Mouse (Mus musculus) forebrain, embryonic 11.5 days (tissue): ENCODE measurements at regions not wholly inside any gene's neighbourhood (a gene's known extent, or its start where the extent isn't known, plus 50 kb on each side); places are given as distances from the start of the nearest gene placed in this dataset.

Experiments
- ATAC-seq: fragments of 200-750 bp; cut with Nextera tagmentation; replicated peaks from 2 replicates; pipeline ENCODE4 v1.8.0; 2017; ENCODE audit warnings: moderate TSS enrichment; ENCODE audit not compliant: low FRiP score
- DNase-seq: peaks from one replicate; pipeline ENCODE4 v3.0.0-alpha.2; 2017; ENCODE audit warnings: low spot score
- H3K27ac ChIP-seq: fragments of 300-500 bp; sonication (generic); 2 replicates; pipeline ENCODE4 v1.5.1; 2014; ENCODE audit warnings: low read depth, low read length
- H3K27me3 ChIP-seq: fragments of 300-500 bp; sonication (generic); 2 replicates; pipeline ENCODE4 v1.6.1; 2014; ENCODE audit warnings: mild to moderate bottlenecking, low read length, mixed read lengths; ENCODE audit not compliant: control insufficient read depth, insufficient read depth
- H3K36me3 ChIP-seq: fragments of 300-500 bp; sonication (generic); 2 replicates; pipeline ENCODE4 v1.6.1; 2014; ENCODE audit warnings: mild to moderate bottlenecking, low read length, moderate library complexity, mixed read lengths; ENCODE audit not compliant: control insufficient read depth, insufficient read depth
- H3K4me1 ChIP-seq: fragments of 300-500 bp; sonication (generic); replicated peaks from 2 replicates; pipeline ENCODE4 v1.6.1; 2014; ENCODE audit warnings: low read length, mixed read lengths; ENCODE audit not compliant: control insufficient read depth, insufficient read depth
- H3K4me2 ChIP-seq: fragments of 300-500 bp; sonication (generic); 2 replicates; pipeline ENCODE4 v1.6.1; 2014; ENCODE audit warnings: low read depth, mild to moderate bottlenecking, low read length, moderate library complexity, mixed read lengths; ENCODE audit not compliant: severe bottlenecking
- H3K4me3 ChIP-seq: fragments of 300-500 bp; sonication (generic); 2 replicates; pipeline ENCODE4 v1.5.1; 2014; ENCODE audit warnings: low read depth, low read length
- H3K9ac ChIP-seq: fragments of 300-500 bp; sonication (generic); 2 replicates; pipeline ENCODE4 v1.6.1; 2014; ENCODE audit warnings: low read length
- H3K9me3 ChIP-seq: fragments of 300-500 bp; sonication (generic); 2 replicates; pipeline ENCODE4 v1.6.1; 2016; ENCODE audit warnings: low read length, mixed read lengths; ENCODE audit not compliant: control insufficient read depth
- WGBS: fragments of 180-500 bp; shearing (Covaris S2); extraction: QIAGEN DNeasy Blood & Tissue Kit; methylation state at CpG from one replicate; pipeline ENCODE4 v1.1.7; 2014; 5-methylcytosine and 5-hydroxymethylcytosine counted together

GRCm38 (mm10) chr6:110120406-110120805, 525.0 kb upstream of the Grm7 start:
- Histone ChIP-seq H3K4me2 (no peak overlapping the region), H3K9ac (no peak overlapping the region)

DNA sequence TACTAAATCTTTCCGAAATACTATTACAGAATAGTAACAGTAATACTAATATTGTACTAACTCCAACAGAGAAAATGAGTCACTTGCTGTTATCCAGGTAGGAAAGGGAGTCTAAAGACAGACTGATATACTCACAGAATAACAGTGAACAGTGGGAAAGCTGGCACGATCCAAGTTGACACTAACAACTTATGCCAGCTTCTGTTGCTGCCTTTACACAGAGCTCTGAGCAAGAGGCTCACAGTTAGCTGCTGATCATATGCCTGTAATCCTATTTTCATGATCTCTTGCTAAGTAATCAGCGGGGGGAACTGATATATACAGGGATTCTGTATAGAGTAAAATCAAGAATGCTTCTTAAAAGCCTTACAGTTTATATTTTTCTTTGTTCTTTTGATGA, 513.1 kb upstream of the Grm7 start:
- Histone ChIP-seq H3K27me3 (no peaks in the 10 kb centered on the region), H3K9me3 (no peaks in the 10 kb centered on the region), H3K4me3 (no peak overlapping the region), H3K4me2 (no peak overlapping the region), H3K27ac (no peak overlapping the region), H3K9ac (no peak overlapping the region), H3K4me1 (no peaks in the 10 kb centered on the region), H3K36me3 (no peaks in the 10 kb centered on the region)
- DNase-seq (no peak), ATAC-seq (no peak)
- 91% methylated on average over 3 of the region's 3 CpGs for WGBS

More at GRCm38 (mm10) chr6:110120406-110120805, 525.0 kb upstream of the Grm7 start:
- 89% methylated on average over 1 of the region's 1 CpGs for WGBS
- no peak overlapping the region for H3K27ac ChIP-seq
- no peaks in the 10 kb centered on the region for H3K27me3 ChIP-seq
- no peaks in the 10 kb centered on the region for H3K36me3 ChIP-seq
- H3K4me1 ChIP-seq: no peaks in the 10 kb centered on the region
- no peak overlapping the region for H3K4me3 ChIP-seq
- no peak for ATAC-seq
- no peaks in the 10 kb centered on the region for H3K9me3 ChIP-seq
- no peak for DNase-seq

DNA sequence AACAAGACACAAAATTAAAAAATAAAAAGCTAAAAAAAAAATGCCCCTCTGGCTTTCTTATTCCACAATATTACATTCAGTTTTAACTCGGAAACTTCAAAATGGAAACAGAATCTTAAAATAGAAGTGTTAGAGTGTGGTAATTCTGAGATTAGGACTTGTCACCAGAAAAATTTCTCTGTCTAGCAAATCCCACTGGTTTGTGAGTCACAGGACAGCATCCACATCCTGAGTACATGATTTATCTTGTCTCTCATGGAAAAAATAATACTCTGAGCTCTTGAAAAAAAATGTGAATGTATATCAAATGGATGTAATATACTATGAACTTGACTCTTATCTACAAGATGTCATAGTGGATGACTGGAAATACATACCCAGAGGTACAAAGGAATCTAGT, 511.8 kb upstream of the Grm7 start:
- 86% methylated on average over 1 of the region's 1 CpGs for WGBS
- no peaks in the 10 kb centered on the region for H3K9me3 ChIP-seq
- H3K4me3 ChIP-seq: no peak overlapping the region
- DNase-seq (no peak), ATAC-seq (no peak)
- no peak overlapping the region for H3K4me2 ChIP-seq
- H3K27ac ChIP-seq: no peak overlapping the region
- H3K36me3 ChIP-seq: no peaks in the 10 kb centered on the region
- no peak overlapping the region for H3K9ac ChIP-seq
- H3K4me1 ChIP-seq: no peaks in the 10 kb centered on the region
- H3K27me3 ChIP-seq: no peaks in the 10 kb centered on the region

DNA sequence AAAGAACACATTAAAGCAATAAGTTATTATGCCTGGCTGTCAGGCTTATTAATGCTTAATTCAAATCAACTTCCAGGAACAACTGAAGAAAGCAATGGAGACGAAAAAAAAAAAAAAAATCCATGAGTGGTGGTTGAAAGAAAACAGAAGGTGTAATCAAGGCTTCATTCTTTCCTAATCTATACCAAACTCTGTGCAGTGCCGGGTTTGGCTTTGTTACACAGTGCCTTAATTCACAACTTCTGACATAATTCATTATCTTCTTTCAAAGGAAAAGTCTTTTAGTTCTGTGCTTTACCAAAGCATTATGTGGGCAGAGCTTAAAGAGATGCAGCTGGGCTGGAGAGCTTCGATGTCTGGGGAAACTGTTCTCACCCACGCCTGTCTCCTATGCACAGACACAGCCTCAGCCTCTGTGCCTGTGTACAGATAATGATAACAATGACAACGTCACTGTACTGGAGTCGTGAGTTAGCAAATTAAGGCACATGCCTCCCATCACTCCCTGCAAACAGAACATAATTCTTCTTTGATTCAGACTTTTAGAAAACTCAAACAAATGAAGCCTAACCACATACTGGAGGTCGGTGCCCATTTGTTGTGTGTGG, 508.2 kb upstream of the Grm7 start:
- 40% methylated on average over 7 of the region's 7 CpGs for WGBS
- H3K9ac ChIP-seq: no peak overlapping the region
- no peak overlapping the region for H3K27ac ChIP-seq
- no peak for DNase-seq
- no peaks in the 10 kb centered on the region for H3K4me1 ChIP-seq
- H3K9me3 ChIP-seq: no peaks in the 10 kb centered on the region
- H3K27me3 ChIP-seq: no peaks in the 10 kb centered on the region
- H3K4me2 ChIP-seq: no peak overlapping the region
- H3K36me3 ChIP-seq: no peaks in the 10 kb centered on the region
- no peak overlapping the region for H3K4me3 ChIP-seq
- ATAC-seq: peak; percentile 52; the same call in 1 of the 2 replicates

DNA sequence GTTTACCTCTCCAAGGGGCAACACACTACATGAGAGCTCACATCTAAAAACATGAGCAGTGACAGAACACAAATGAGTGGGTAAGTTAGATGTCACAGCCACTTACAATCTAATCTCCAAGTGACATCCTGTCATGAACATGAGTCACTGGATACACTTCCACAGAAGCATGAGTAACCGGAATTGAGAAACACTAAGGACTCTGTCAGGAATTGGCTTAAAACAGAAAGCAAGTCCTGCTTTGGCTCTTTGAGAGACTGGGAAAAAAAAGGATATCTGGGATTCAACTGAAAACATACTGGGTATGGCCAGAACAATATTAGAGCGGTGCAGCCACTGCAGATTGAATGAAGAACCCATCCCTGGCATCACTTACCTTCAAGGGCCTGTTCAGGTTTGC, 506.0 kb upstream of the Grm7 start:
- 83% methylated on average over 2 of the region's 2 CpGs for WGBS
- Histone ChIP-seq H3K27ac (no peak overlapping the region), H3K27me3 (no peaks in the 10 kb centered on the region), H3K4me3 (no peak overlapping the region), H3K36me3 (no peaks in the 10 kb centered on the region), H3K9ac (no peak overlapping the region), H3K4me1 (no peaks in the 10 kb centered on the region), H3K4me2 (no peak overlapping the region), H3K9me3 (no peaks in the 10 kb centered on the region)
- DNase-seq (no peak), ATAC-seq (no peak)

- H3K4me3 ChIP-seq: no peak overlapping the region
- H3K27me3 ChIP-seq: no peaks in the 10 kb centered on the region
- WGBS: 87% methylated on average over 2 of the region's 2 CpGs
- ATAC-seq: 0 out of 2 replicates have a peak, but pooled peaks have one; percentile 36
- H3K27ac ChIP-seq: no peak overlapping the region
- no peak overlapping the region for H3K9ac ChIP-seq
- no peak for DNase-seq
- no peak overlapping the region for H3K4me2 ChIP-seq
- no peaks in the 10 kb centered on the region for H3K36me3 ChIP-seq
- no peaks in the 10 kb centered on the region for H3K4me1 ChIP-seq
- H3K9me3 ChIP-seq: no peaks in the 10 kb centered on the region
Observed at GRCm38 (mm10) chr6:110168539-110168938, 476.8 kb upstream of the Grm7 start.

- Histone ChIP-seq H3K27ac (no peak overlapping the region), H3K9me3 (no peaks in the 10 kb centered on the region), H3K9ac (no peak overlapping the region), H3K4me2 (no peak overlapping the region), H3K4me1 (no peaks in the 10 kb centered on the region), H3K27me3 (no peaks in the 10 kb centered on the region), H3K4me3 (no peak overlapping the region), H3K36me3 (no peaks in the 10 kb centered on the region)
- DNase-seq (no peak), ATAC-seq (0 out of 2 replicates have a peak, but pooled peaks have one; percentile 63)
- 65% methylated on average over 2 of the region's 2 CpGs for WGBS
Observed at GRCm38 (mm10) chr6:110205973-110206372, 439.4 kb upstream of the Grm7 start.

- no peaks in the 10 kb centered on the region for H3K9me3 ChIP-seq
- WGBS: 90% methylated on average over 1 of the region's 1 CpGs
- no peaks in the 10 kb centered on the region for H3K27me3 ChIP-seq
- ATAC-seq (no peak), DNase-seq (no peak)
- no peak overlapping the region for H3K9ac ChIP-seq
- no peak overlapping the region for H3K4me3 ChIP-seq
- H3K27ac ChIP-seq: no peak overlapping the region
- H3K36me3 ChIP-seq: no peaks in the 10 kb centered on the region
- H3K4me2 ChIP-seq: no peak overlapping the region
- no peaks in the 10 kb centered on the region for H3K4me1 ChIP-seq
Observed at GRCm38 (mm10) chr6:110208822-110209221, 436.6 kb upstream of the Grm7 start.

DNA sequence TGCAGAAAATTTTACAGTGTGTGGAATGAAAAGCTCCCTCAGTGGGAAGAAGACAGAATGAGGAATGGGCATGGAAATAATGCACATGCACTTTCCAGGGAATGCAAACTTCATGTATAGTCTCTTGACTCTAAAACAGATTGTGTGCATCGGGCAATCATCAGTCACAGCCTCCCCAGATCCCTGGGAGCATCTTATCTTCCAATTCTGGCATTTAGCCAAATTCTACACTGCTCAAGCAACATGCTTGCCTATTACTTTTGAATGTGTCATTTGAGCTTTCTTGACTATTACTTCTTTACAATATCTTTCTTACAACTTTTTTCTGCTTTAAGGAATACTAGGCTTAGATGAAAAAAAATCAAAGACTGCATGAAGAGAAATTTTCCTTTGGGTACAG, 397.9 kb upstream of the Grm7 start:
- 85% methylated on average over 1 of the region's 1 CpGs for WGBS
- H3K36me3 ChIP-seq: no peaks in the 10 kb centered on the region
- no peaks in the 10 kb centered on the region for H3K4me1 ChIP-seq
- H3K4me3 ChIP-seq: no peak overlapping the region
- DNase-seq: no peak
- no peak overlapping the region for H3K4me2 ChIP-seq
- no peaks in the 10 kb centered on the region for H3K27me3 ChIP-seq
- H3K27ac ChIP-seq: no peak overlapping the region
- no peaks in the 10 kb centered on the region for H3K9me3 ChIP-seq
- ATAC-seq: no peak
- H3K9ac ChIP-seq: no peak overlapping the region
